Mouse (Mus musculus) CD4-positive, CD25-positive, alpha-beta regulatory T cell, adult 2 months (primary cell): ENCODE measurements at regions not wholly inside any gene's neighbourhood (a gene's known extent, or its start where the extent isn't known, plus 50 kb on each side); places are given as distances from the start of the nearest gene placed in this dataset.

Experiments used
- DNase-seq: peaks from one replicate; pipeline ENCODE4 v3.0.0-alpha.2; 2012; ENCODE audit warnings: low read depth, low spot score

- no peak for DNase-seq
Observed at GRCm38 (mm10) chr3:147976069-147976468, 1014.3 kb downstream of the Adgrl2 start.

- no peak for DNase-seq
Observed at GRCm38 (mm10) chr3:147975500-147975899, 1014.9 kb downstream of the Adgrl2 start.

DNA sequence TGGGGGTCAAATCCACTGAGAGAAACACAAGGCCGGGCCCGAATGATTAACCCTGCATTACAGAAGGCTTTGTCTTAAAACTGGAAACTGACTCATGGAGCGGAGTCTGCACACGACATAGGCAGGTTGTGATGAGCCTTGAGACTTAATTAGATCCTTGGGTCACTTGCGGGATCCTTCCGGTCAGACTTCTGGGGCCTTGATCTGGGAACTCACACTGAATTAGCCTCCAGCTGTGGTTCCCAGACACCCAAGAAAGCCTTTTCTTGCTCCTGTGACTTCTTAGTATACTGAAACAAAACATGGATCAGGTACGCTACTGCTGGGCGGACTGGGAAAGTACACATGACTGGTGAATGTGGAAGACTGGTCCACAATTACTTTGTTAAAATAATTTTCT is 1015.8 kb downstream of the Adgrl2 start:
- no peak for DNase-seq

DNA sequence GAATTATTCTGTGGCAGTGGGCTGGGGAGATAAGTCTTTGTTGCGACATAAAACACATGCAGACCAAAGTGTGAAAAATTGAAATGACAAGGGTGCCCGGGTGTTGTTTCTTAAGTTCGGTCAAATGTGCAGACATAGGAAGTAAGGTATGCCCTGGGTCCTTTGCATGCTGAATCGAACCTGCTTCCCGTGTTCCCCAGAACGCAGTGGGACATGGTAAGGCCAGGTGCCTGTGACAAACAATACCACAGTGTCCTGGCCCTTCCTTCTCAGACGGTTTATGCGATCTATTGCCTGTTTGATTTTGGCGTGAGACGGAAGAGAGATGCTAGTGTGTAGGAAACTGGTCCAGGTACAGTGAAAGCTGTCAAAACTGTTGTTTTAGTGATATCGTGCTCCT is 1022.1 kb downstream of the Adgrl2 start:
- DNase-seq, result no peak

- no peak for DNase-seq
Observed at GRCm38 (mm10) chr3:147967866-147968265, 1022.5 kb downstream of the Adgrl2 start.

DNA sequence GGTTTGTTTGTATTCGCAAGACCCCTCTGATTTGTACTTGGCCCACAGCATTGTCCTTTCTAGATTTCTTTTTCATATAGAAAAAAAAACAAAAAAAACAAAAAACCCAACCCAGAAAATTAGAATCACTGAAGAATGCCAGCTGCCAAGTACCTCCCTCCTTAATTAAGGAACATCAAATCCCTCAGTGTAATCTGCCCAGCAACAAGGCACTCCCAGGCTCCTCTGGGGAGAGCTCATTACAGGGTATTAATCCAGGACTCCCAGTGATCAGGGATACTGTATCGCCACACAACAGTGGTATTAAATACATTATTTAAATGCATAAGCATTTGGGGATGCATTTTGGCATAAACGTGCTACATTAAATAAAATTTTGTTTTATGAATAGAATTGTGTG is 1023.1 kb downstream of the Adgrl2 start:
- no peak for DNase-seq

- no peak for DNase-seq
Observed at GRCm38 (mm10) chr3:147966827-147967226, 1023.5 kb downstream of the Adgrl2 start.

DNA sequence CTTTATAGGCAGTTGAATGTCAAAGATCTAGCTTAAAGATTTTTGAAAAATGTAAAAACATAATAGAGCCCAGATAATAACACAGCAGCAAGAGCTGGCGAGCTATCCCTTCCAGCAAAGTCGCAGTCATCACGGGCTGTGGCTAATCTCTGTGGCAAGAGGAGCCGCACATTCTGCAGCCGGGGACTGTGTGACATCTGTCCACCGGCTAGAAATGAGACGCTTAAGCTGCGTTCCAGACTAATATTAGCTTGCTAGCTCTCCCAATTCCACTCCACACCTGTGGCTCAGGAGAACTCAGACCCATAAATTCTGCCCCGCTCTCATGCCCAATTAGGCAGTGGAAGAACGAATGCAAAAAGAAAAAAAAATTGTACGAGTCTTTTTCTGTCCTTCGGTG is 1024.0 kb downstream of the Adgrl2 start:
- no peak for DNase-seq

DNA sequence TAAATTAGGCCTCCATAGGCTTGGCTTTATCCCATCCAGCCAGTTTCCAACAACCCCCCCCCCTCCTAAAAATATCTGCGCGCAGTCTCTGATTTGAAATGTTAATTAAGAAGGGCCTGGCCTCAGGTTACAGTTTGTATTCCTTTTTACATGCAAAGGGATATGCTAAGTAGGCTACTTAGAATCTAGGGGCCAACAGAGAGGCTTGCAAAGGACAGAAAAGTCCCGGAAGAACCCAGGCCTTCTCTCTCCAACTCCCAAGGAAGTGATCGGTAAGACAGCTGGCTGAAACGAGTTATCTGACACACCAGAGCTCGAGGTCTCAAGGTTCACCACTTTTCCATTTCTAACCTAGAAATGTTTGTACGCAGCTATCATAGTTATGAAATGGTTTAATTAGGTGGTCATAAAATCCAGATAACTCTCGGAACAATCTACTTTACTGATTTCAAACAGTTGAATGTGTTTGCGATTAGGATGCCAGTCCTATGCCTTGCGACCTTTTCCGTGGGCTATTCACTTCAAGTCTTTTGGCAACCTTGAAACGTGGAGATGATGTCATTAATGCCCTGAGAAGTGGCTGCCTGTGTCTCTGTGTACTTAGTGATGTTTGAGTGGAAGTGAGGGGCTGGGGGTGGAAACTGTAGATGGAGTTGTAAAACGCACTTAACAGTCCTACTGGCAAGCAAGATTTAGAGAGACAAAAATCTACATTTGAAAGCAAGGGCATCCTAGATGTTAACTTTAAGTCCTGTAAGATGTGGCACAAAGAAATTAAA is 1026.5 kb downstream of the Adgrl2 start:
- no peak for DNase-seq

DNA sequence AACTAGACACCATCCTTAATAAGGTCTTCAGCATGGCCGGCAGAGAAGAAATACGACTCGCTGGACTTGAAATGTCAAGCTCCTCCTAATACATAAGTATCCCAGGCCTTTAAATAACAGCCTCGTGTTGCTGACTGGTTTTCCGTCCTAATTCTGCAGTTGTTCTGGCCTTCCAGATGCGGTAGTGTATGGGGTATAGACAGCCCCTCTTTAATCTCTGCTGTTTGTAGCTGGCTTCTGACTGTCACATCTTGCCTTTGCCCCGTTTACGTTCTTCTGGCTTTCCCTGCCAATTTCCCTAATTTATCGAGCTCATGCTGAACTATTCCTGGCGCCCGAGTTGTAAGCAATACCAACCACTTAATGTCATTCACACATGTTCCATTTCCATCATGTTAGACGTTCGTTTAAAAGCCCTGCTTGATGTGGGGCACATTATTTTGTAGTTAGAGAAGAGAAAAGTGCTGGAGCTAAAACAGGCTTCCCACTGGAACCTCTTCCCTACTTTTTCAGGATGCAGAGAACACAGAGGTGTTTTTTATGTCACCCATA is 1042.2 kb downstream of the Adgrl2 start:
- no peak for DNase-seq

GRCm38 (mm10) chr3:147943314-147943713 is 1047.0 kb downstream of the Adgrl2 start:
- DNase-seq, result no peak

DNA sequence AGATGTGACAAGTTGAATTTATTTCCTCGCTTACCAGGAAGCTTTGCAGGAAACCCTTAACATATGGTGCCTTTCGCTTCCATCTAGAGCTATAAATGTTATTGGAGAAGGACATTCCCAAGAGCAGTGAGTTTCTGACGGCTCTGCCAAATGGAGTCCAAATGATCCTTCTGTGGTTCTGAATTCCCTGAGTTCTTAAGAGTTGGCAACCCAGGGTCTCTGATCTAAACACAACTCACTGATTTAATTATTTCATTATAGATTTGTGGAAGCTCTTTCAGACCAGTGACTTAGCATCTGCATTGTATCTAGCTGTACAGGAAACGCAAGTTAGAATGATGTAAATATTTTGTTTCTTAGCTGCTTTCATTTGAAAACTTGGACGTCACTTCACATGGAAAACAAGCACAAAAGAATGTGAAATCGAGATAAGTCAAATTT is 1059.5 kb downstream of the Adgrl2 start:
- no peak for DNase-seq

- DNase-seq, result no peak
Observed at GRCm38 (mm10) chr3:147920181-147920580, 1068.0 kb downstream of the Ttll7 start.

- DNase-seq, result no peak
Observed at GRCm38 (mm10) chr3:147919701-147920100, 1067.5 kb downstream of the Ttll7 start.

- no peak for DNase-seq
Observed at GRCm38 (mm10) chr3:147919146-147919545, 1067.0 kb downstream of the Ttll7 start.

- no peak for DNase-seq
Observed at GRCm38 (mm10) chr3:147896751-147897150, 1044.6 kb downstream of the Ttll7 start.

GRCm38 (mm10) chr3:147891682-147892081 is 1039.5 kb downstream of the Ttll7 start:
- DNase-seq, result no peak

DNA sequence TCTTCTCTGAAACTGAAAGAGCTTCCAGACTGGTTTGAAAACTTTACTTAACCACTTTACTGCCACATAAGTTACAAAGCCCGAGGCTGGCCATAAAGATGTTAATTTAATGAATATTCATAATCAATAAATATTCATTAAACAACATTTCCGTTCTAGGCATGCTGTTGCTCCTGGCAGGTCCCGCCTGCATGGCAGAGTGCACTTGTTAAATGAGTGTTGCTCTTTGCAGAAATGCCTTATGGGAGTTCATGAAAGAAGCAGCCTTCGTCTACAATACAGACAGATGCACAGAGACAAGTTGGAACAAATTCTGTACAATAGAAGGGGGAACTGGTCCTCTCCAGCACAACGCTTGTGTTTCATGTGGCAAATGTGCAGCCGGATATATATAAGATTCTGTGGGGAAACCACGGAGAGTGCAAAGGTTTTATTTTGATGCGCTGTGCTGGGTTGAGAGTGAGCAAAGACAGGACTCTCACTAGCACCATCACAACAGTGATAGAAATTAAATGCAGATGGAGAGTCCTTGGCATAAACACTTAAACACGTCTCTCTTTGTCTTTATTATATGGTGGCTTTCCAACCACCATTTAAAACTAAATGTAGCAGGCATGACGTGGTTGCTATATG is 1034.2 kb downstream of the Ttll7 start:
- no peak for DNase-seq

- DNase-seq, result no peak
Observed at GRCm38 (mm10) chr3:147882936-147883645, 1030.9 kb downstream of the Ttll7 start.

- no peak for DNase-seq
Observed at GRCm38 (mm10) chr3:147878690-147879089, 1026.5 kb downstream of the Ttll7 start.

DNA sequence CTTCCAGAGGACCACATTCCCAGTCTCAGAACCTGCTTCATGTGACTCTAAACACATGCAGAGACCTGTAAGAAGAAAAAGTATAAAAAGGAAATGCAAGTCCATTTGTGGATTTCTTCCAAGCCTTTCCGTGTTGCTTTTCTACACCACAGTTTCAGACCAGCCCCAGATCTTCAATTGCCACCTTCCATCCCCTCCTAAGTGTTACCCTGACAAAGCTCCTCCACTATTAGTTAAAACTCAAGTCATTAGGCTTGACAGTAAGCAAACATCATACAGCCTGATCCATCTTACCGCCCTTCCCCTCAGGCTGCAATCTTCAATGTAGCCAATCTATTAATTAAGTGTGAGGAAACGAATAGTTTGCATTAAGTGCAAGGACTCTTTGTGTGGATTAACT is 1016.1 kb downstream of the Ttll7 start:
- DNase-seq, result no peak

- no peak for DNase-seq
Observed at GRCm38 (mm10) chr3:147853346-147853745, 1001.2 kb downstream of the Ttll7 start.
